Mouse (Mus musculus) heart, embryonic 12.5 days (tissue): ENCODE measurements at regions not wholly inside any gene's neighbourhood (a gene's known extent, or its start where the extent isn't known, plus 50 kb on each side); places are given as distances from the start of the nearest gene placed in this dataset.

Experiments
- ATAC-seq: fragments of 200-750 bp; cut with Nextera tagmentation; 2 replicates; pipeline ENCODE4 v1.8.0; 2017; ENCODE audit warnings: moderate TSS enrichment, moderate library complexity; ENCODE audit not compliant: insufficient number of reproducible peaks, low FRiP score
- H3K27ac ChIP-seq: fragments of 300-500 bp; sonication (generic); 2 replicates; pipeline ENCODE4 v1.5.1; 2016; ENCODE audit warnings: mild to moderate bottlenecking, moderate library complexity; ENCODE audit not compliant: poor library complexity, severe bottlenecking
- H3K27me3 ChIP-seq: fragments of 300-500 bp; sonication (generic); replicated peaks from 2 replicates; pipeline ENCODE4 v1.6.1; 2016; ENCODE audit warnings: mild to moderate bottlenecking, moderate library complexity
- H3K36me3 ChIP-seq: fragments of 300-500 bp; sonication (generic); 2 replicates; pipeline ENCODE4 v1.6.1; 2016; ENCODE audit warnings: mild to moderate bottlenecking, moderate library complexity
- H3K4me1 ChIP-seq: fragments of 300-500 bp; sonication (generic); replicated peaks from 2 replicates; pipeline ENCODE4 v1.6.1; 2016; ENCODE audit warnings: mild to moderate bottlenecking
- H3K4me2 ChIP-seq: fragments of 300-500 bp; sonication (generic); 2 replicates; pipeline ENCODE4 v1.6.1; 2016; ENCODE audit warnings: mild to moderate bottlenecking, moderate library complexity
- H3K4me3 ChIP-seq: fragments of 300-500 bp; sonication (generic); 2 replicates; pipeline ENCODE4 v1.5.1; 2016; ENCODE audit warnings: mild to moderate bottlenecking
- H3K9ac ChIP-seq: fragments of 300-500 bp; sonication (generic); 2 replicates; pipeline ENCODE4 v1.6.1; 2016; ENCODE audit warnings: mild to moderate bottlenecking, moderate library complexity
- H3K9me3 ChIP-seq: fragments of 300-500 bp; sonication (generic); replicated peaks from 2 replicates; pipeline ENCODE4 v1.6.1; 2016; ENCODE audit warnings: mild to moderate bottlenecking, moderate library complexity
- WGBS: fragments of 180-500 bp; shearing (Covaris S2); methylation state at CpG from one replicate; pipeline ENCODE4 v1.1.7; 2016; 5-methylcytosine and 5-hydroxymethylcytosine counted together

DNA sequence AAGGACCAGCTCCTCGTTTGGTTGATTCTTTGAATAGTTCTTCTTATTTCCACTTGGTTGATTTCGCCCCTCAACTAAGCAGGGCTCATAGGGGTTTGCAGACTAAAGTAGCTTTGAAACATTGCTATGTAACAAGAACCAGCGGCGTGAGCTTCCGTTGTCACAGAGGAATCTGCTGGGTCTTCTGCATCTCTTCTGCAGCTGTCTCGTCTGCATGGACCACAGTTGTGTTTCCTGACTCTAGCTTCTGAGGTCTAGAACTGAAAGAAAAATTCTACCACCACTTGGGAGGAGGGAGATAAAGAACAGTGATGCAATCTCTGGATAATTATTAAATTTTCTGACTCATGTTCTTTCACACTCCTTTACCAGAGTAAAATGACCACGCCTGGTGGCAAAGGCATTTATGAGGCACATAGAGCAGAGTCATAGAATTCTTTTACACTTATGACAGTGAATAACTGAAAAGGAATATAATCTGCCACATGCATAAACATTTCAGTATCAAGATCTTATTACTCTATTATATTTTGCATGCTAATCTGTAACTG is 1340.9 kb downstream of the Slc22a22 start:
- Histone ChIP-seq H3K9ac (no peak overlapping the region), H3K27me3 (no peaks in the 10 kb centered on the region), H3K4me2 (no peak overlapping the region), H3K4me1 (no peaks in the 10 kb centered on the region), H3K4me3 (no peak overlapping the region), H3K36me3 (no peaks in the 10 kb centered on the region), H3K9me3 (no peaks in the 10 kb centered on the region), H3K27ac (no peak overlapping the region)
- 75% methylated on average over 7 of the region's 7 CpGs for WGBS
- ATAC-seq = no peak

GRCm38 (mm10) chr15:56128029-56128428 is 1349.4 kb downstream of the Slc22a22 start:
- ATAC-seq = no peak
- H3K27me3 ChIP-seq = no peaks in the 10 kb centered on the region
- WGBS = 74% methylated on average over 1 of the region's 1 CpGs
- no peak overlapping the region for H3K9ac ChIP-seq
- no peaks in the 10 kb centered on the region for H3K36me3 ChIP-seq
- H3K27ac ChIP-seq = no peak overlapping the region
- no peak overlapping the region for H3K4me3 ChIP-seq
- H3K4me2 ChIP-seq = no peak overlapping the region
- H3K4me1 ChIP-seq = no peaks in the 10 kb centered on the region
- no peaks in the 10 kb centered on the region for H3K9me3 ChIP-seq

GRCm38 (mm10) chr15:56119287-56120065 is 1357.9 kb downstream of the Slc22a22 start:
- H3K36me3 ChIP-seq = no peaks in the 10 kb centered on the region
- no peaks in the 10 kb centered on the region for H3K27me3 ChIP-seq
- no peak overlapping the region for H3K4me2 ChIP-seq
- no peak overlapping the region for H3K27ac ChIP-seq
- H3K9me3 ChIP-seq = no peaks in the 10 kb centered on the region
- H3K4me3 ChIP-seq = no peak overlapping the region
- no peak overlapping the region for H3K9ac ChIP-seq
- no peak for ATAC-seq
- H3K4me1 ChIP-seq = no peaks in the 10 kb centered on the region

GRCm38 (mm10) chr15:56108313-56108712 is 1369.1 kb downstream of the Slc22a22 start:
- 58% methylated on average over 2 of the region's 2 CpGs for WGBS
- no peak overlapping the region for H3K27ac ChIP-seq
- H3K4me2 ChIP-seq = no peak overlapping the region
- H3K27me3 ChIP-seq = no peaks in the 10 kb centered on the region
- no peaks in the 10 kb centered on the region for H3K9me3 ChIP-seq
- no peak overlapping the region for H3K4me3 ChIP-seq
- no peak for ATAC-seq
- no peaks in the 10 kb centered on the region for H3K36me3 ChIP-seq
- no peaks in the 10 kb centered on the region for H3K4me1 ChIP-seq
- no peak overlapping the region for H3K9ac ChIP-seq

- no peak for ATAC-seq
- Histone ChIP-seq H3K9ac (no peak overlapping the region), H3K4me3 (no peak overlapping the region), H3K4me2 (no peak overlapping the region), H3K4me1 (no peaks in the 10 kb centered on the region), H3K36me3 (no peaks in the 10 kb centered on the region), H3K9me3 (no peaks in the 10 kb centered on the region), H3K27me3 (no peaks in the 10 kb centered on the region), H3K27ac (no peak overlapping the region)
- WGBS = 69% methylated on average over 4 of the region's 4 CpGs
Observed at GRCm38 (mm10) chr15:56107719-56108118, 1369.7 kb downstream of the Slc22a22 start.

GRCm38 (mm10) chr15:56100133-56100735 is 1377.2 kb downstream of the Slc22a22 start:
- H3K9ac ChIP-seq = no peak overlapping the region
- no peaks in the 10 kb centered on the region for H3K36me3 ChIP-seq
- 76% methylated on average over 3 of the region's 3 CpGs for WGBS
- H3K27me3 ChIP-seq = no peaks in the 10 kb centered on the region
- ATAC-seq = no peak
- no peak overlapping the region for H3K27ac ChIP-seq
- H3K4me1 ChIP-seq = no peaks in the 10 kb centered on the region
- H3K4me3 ChIP-seq = no peak overlapping the region
- no peak overlapping the region for H3K4me2 ChIP-seq
- no peaks in the 10 kb centered on the region for H3K9me3 ChIP-seq

DNA sequence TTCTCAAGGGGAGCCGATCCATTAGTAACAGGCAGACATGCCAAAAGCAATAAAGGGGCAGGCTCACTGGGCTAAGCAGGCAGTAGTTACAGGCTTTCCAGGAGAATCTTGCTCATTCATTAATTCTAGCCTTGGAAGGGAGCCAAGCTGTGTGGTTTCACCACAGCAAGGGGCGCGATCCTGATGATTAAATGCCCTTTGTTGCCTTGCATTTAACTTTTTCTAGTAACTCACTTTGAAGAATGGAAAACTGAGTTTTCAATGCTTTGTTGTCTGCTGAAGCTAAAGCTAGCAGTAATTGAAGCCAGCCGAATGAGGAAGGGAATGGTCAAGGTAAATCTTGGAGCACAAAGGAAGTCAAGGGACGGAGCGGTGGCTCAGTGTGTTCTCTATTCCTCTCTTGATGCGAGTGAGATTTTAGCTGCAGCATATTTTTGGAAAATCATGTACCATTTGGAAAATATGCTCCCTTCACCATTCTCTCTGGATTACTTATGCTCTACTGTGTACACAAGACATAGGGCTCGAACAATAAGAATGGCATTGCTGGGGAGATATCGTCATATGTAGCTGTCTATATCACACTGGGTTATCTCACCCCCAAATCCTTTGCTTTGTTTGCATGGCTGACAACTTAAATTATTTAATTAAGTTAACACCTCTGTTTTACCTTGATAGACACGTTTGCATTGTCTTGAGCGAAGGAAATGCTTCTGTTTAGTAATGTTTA is 1399.4 kb downstream of the Slc22a22 start:
- no peak for ATAC-seq
- H3K36me3 ChIP-seq = no peaks in the 10 kb centered on the region
- no peak overlapping the region for H3K4me2 ChIP-seq
- H3K4me3 ChIP-seq = no peak overlapping the region
- H3K9me3 ChIP-seq = no peaks in the 10 kb centered on the region
- no peaks in the 10 kb centered on the region for H3K4me1 ChIP-seq
- no peak overlapping the region for H3K27ac ChIP-seq
- 73% methylated on average over 11 of the region's 11 CpGs for WGBS
- H3K27me3 ChIP-seq = no peaks in the 10 kb centered on the region
- H3K9ac ChIP-seq = no peak overlapping the region

DNA sequence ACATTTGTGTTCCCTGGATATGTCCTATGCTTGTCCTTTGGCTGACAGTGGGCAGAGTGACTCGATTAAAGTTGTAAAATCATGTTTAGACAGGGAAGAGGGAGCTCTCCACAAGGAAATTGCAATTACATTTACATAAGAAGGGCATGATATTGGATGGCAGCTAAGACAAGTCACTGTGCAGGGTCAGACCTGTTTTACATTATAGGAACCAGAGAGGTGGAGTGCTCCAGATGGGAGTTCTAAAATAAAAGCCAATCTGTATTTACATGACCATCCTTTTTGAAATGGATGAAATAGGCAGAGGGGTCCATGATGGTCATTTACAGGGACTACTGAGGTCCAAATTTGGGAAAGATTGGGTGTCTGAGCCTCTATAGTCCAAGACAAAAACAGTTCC is 1400.3 kb downstream of the Slc22a22 start:
- H3K27ac ChIP-seq = no peak overlapping the region
- ATAC-seq = no peak
- no peaks in the 10 kb centered on the region for H3K4me1 ChIP-seq
- H3K27me3 ChIP-seq = no peaks in the 10 kb centered on the region
- H3K36me3 ChIP-seq = no peaks in the 10 kb centered on the region
- H3K9ac ChIP-seq = no peak overlapping the region
- no peaks in the 10 kb centered on the region for H3K9me3 ChIP-seq
- no peak overlapping the region for H3K4me2 ChIP-seq
- WGBS = 52% methylated on average over 1 of the region's 1 CpGs
- H3K4me3 ChIP-seq = no peak overlapping the region

GRCm38 (mm10) chr15:56076680-56077079 is 1400.7 kb downstream of the Slc22a22 start:
- no peak overlapping the region for H3K27ac ChIP-seq
- ATAC-seq = no peak
- no peaks in the 10 kb centered on the region for H3K4me1 ChIP-seq
- H3K9me3 ChIP-seq = no peaks in the 10 kb centered on the region
- no peaks in the 10 kb centered on the region for H3K36me3 ChIP-seq
- 79% methylated on average over 1 of the region's 1 CpGs for WGBS
- no peak overlapping the region for H3K9ac ChIP-seq
- no peak overlapping the region for H3K4me2 ChIP-seq
- H3K27me3 ChIP-seq = no peaks in the 10 kb centered on the region
- no peak overlapping the region for H3K4me3 ChIP-seq

DNA sequence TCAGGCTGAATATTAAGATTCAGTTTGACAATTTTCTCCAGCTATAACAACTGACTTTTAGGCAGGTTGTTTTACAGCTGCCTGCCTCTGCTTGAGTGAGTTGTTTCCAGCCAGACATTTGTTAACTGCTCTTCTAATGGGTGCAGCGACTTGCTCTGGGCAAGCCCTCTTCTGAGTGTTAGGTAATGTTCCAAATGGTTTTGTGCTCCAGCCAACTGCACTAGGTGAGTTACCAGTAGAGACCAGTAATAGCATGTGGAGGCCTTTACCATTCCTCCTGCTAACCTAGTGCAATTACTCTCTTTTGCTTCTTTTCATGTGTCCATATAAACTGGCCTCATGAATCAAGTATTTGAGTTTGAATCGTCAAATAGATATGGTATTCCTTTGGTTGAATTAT is 1407.9 kb downstream of the Slc22a22 start:
- H3K4me3 ChIP-seq = no peak overlapping the region
- ATAC-seq = no peak
- H3K27me3 ChIP-seq = no peaks in the 10 kb centered on the region
- H3K4me1 ChIP-seq = no peaks in the 10 kb centered on the region
- no peak overlapping the region for H3K27ac ChIP-seq
- 79% methylated on average over 2 of the region's 2 CpGs for WGBS
- H3K36me3 ChIP-seq = no peaks in the 10 kb centered on the region
- no peak overlapping the region for H3K4me2 ChIP-seq
- H3K9me3 ChIP-seq = no peaks in the 10 kb centered on the region
- H3K9ac ChIP-seq = no peak overlapping the region

- WGBS = 56% methylated on average over 3 of the region's 3 CpGs
- no peaks in the 10 kb centered on the region for H3K27me3 ChIP-seq
- ATAC-seq = no peak
Observed at GRCm38 (mm10) chr15:56067214-56067613, 1410.2 kb downstream of the Slc22a22 start.

More at GRCm38 (mm10) chr15:56067214-56067613, 1410.2 kb downstream of the Slc22a22 start:
- no peak overlapping the region for H3K4me3 ChIP-seq
- no peaks in the 10 kb centered on the region for H3K9me3 ChIP-seq
- no peak overlapping the region for H3K4me2 ChIP-seq
- H3K9ac ChIP-seq = no peak overlapping the region
- H3K36me3 ChIP-seq = no peaks in the 10 kb centered on the region
- no peaks in the 10 kb centered on the region for H3K4me1 ChIP-seq
- H3K27ac ChIP-seq = no peak overlapping the region
